Mouse (Mus musculus) hematopoietic stem cell, adult 5-6 weeks (primary cell): ENCODE measurements around the gene Abhd16a. TPM values are rescaled to one million over a fixed set of nuclear protein-coding genes. Genes with fewer than 3 reads are reported as not detected.

Experiments used
- ATAC-seq, 2 experiments: fragments of 125-278 bp in 1 of 2; replicated peaks in 1 of 2; 2 replicates each; pipeline ENCODE4 v1.8.0; 2016 to 2017; ENCODE audit warnings: inconsistent platforms in 2 of 2, mild to moderate bottlenecking in 2 of 2, moderate number of reproducible peaks in 2 of 2, low read depth in 1 of 2, moderate TSS enrichment in 1 of 2; ENCODE audit not compliant: low FRiP score in 2 of 2, poor library complexity in 2 of 2, severe bottlenecking in 2 of 2, insufficient read depth in 1 of 2, low TSS enrichment in 1 of 2
- total RNA-seq: library from RNA; stranded (forward); fragments of 172-1452, 232-1000 nt; gene quantifications from 2 replicates; pipeline ENCODE4 v1.2.3, GENCODE M21; 2017

Abhd16a gene
- total RNA-seq, 1 experiment from 2014 or later: 25.9 TPM

DNA sequence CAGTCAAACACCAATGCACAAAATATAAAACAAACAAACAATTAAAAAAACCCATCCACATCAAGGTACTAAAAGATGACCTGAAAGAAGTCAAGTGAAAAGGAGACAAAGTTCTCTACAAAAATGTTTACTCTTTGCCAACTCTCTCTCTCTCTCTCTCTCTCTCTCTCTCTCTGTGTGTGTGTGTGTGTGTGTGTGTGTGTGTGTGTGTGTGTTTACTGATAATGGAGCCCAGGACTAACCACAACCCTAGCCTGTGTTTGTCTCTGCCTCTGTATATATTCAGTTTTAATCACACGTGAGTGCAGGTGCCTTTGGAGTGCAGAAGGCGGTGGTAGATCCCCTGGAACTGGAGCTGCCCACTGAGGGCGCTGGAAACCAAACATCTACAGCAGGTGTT lies 32.0 kb upstream of the Abhd16a start:
- no peak for ATAC-seq

DNA sequence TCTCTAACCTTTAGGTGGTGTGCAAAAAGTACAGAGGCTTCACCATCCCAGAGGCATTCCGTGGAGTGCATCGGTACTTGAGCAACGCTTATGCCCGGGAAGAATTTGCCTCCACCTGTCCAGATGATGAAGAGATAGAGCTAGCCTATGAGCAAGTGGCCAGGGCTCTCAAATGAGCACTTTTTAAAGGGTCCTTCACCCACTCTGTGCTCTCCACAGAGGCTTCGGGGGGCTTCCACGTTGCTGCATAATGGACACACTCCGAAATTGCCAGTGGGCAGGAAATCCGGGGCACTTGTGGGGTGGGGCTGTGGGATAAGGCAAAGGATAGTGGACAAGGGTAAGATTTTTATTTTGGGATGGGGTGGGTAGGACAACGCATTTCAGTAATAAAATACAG lies 30.7 kb upstream of the Abhd16a start:
- no peak for ATAC-seq

DNA sequence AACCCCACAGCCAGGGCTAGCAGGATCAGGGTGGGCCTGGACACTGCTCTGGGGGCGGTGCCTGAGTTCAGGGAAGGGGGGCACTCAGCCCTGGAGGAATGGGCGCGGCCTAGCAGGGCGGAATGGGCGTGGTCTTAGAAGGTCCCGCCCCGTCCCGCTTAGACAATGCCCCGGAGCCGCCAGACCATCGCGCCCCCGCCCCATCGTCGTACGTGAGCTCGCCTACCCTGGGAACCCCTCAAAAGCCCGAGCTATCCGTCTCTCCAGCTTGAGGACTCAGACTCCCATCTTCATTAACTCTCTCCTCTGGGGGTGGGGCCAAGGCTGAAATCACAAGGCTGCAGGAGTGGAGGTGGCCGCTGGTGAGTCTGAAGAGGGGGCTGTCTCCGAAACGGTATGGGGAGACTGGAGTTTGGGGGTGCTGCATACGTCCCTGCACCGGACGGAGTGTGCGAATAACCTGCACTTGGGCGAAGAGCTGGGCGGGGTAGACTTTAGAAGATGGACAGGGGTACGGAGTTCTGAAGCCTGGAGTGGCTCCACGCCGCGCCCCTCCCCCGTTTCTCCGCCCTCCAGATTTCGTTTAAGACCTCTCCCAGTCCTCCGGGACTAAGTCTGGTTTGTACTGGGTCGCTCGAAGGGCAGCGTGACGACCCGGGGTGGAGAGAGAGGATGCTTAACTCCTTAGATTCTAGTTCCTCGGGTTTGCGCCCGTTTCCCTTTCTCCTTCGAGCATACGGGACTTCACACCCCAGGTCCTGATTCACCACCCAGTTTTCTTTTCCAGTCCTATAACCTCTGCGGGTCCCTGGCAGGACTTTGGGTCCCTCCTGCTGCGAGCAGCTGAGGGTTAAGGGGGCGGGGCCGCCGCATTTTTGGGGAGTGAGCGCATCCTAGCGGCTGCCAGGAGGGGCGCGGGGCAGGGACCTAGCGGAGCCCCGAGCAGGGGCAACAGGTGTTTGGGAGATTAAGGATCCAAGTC lies 29.9 kb upstream of the Abhd16a start, which contains the start of gene Ddah2:
Gene Ddah2 (plus strand): TSS at position 125 of the 982 bp plus-strand sequence.
- peak; percentile 82 to 87 for ATAC-seq

DNA sequence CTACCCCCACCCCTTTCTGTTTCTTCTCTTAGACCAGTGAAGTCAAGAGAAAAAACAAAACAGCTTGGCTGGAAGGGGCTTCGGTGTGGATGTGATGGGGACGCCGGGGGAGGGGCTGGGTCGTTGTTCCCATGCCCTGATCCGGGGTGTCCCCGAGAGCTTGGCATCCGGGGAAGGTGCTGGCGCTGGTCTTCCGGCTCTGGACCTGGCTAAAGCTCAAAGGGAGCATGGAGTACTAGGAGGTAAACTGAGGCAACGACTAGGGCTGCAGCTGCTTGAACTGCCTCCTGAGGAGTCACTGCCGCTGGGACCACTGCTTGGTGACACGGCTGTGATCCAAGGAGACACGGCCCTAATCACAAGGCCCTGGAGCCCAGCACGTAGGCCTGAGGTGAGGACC lies 29.0 kb upstream of the Abhd16a start:
- ATAC-seq: no peak

DNA sequence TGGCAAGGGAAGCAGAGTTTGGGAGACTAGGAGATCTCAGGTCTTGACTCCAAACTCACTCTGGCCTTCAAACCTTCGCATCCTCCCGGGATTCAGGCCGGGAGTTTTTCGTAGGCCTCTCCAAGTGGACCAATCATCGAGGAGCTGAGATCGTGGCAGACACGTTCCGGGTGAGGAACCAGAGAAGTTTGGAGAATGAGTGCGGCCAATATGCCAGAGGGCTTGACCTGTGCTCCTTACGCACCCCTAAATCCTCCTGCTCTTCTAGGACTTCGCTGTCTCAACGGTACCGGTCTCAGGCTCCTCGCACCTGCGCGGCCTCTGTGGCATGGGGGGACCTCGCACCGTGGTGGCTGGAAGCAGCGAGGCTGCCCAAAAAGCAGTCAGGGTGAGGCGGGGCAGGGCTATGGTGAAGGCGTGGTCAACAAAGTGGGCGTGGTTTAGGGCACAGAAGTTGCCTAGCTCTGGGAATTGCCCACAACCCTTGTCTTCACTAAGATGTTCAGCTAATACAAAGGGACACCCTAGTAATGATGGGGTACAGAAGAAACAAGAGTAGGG lies 28.2 kb upstream of the Abhd16a start:
- ATAC-seq: no peak

DNA sequence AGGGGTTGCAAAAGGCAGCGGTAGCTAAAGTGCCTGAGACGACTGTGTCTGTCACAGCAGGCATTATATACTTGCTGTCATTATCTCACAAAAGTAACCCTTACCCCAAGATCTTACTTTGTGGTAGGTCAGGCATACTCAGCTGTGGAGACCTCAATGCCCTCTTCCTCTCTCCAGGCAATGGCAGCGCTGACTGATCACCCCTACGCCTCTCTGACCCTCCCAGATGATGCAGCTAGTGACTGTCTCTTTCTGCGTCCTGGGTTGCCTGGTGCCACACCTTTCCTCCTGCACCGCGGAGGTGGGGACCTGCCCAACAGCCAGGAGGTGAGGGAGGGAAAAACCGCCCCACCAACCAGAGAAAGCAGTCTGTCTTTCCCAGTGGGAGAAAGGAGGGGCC lies 27.8 kb upstream of the Abhd16a start:
- ATAC-seq: no peak

DNA sequence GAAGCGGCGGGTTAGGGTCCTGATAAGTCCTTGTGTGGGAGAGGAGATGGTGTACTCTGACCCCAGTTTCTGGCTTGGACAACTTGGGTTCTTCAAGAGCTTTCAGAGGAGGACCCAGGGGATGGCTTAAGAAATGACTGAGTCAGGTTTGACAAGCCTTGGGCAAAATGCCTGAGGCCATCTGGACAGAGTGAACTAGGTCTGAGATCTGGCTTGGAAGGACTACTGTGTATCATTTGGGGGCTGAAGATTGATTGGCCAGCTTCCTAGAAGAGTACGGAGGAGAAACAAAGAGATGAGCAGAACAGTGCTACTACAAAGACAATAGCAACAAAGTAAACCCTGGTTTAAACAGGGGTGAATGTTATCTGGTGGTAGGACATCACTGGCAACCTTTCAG lies 25.6 kb upstream of the Abhd16a start:
- ATAC-seq: no peak

DNA sequence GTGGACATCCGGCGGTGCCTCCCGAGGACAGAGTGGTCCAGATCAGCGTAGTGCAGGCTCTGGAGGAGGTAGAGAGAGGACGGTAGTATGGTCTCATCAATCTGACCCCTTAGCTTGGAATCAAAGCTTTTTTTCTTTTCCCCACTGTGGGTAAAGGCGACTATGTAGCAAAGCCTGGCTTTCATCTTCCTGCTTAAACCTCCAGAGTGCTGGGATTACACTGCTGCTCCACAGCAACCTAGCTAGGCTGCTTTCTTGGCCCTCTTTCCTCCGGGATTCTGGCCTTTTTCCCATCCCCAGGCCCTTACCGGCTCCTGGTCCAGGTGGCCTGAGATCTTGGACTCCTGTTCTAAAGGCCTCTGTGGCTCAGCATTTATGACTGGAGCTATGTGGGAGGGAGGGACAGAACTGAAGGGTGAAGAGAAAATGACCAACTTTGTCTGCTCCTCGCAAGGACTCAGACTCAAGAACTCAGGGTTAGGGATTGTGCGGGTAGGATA lies 24.6 kb upstream of the Abhd16a start:
- ATAC-seq: no peak

DNA sequence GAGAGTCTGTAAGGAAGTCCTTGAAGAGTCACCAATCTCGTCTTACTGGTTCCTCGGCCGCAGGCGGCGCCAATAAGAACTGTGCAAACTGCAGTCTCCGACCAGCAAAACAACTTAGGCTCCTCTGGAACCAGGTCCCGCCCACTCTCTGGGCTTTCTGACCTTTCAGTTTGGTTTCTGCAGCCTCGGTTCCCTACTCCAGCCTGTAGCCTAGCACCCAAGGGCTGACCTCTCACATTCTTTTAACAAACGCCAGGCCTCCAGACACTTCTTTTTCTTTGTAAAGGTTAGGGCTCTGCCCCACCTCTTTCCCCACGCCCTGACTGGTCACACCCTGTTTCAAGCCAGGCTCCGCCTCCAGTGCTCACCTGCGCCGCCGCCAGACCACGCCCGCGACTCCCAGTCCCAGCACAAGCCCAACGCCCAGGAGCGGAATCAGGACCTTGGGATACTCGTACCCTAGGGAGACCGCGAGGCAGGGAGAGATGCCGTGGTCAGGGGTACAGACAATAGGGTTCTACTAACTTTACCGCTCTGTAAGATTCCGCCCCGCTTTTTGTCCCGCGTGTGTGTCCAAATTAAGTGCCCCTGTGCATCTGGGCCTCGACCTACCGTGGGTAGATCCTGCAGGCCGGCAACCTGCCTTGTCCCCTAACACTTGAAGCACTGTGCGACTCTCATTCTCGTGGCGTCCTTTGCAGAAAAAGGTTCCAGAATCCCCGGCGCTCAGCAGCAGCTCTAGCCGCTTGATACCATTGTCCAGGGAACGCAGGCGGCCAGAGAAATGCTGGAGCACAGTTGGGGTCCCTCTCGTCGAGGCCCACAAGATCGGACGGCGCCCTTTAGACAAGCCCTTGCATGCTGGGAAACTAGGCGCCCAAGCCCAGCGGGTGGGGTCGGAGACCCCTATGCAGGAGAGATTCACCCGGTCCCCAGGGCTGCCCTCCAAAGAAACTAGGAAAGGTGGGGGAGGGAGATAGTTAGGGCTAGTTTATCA lies 23.8 kb upstream of the Abhd16a start, which contains the start of gene Ly6g6c:
Gene Ly6g6c (plus strand): TSS at position 438 of the 997 bp plus-strand sequence.
- peak; percentile 33 to 40; a peak in 2 of 4 replicates for ATAC-seq

DNA sequence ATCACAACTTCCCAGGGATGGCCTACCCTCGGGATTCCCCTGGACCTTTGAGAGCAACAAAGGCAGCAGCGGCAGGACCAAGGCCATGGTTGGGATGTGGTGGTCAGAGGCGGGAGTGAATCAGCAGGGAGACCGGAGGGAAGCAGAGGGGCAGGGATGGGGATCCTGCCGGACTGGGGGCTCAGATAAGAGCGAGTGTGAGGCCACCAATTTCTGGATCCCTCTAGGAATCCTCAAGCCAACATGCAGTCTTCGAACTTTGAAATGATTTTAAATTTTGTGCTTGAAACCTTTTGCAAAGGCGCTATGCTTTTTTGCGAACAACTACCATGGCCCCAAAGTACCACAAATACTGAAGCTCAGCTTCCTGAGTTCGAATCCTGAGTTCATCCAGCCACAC lies 23.0 kb upstream of the Abhd16a start, which contains the start of gene Mpig6b:
Gene Mpig6b (minus strand): TSS at position 101 of the 400 bp plus-strand sequence.
- ATAC-seq: no peak

DNA sequence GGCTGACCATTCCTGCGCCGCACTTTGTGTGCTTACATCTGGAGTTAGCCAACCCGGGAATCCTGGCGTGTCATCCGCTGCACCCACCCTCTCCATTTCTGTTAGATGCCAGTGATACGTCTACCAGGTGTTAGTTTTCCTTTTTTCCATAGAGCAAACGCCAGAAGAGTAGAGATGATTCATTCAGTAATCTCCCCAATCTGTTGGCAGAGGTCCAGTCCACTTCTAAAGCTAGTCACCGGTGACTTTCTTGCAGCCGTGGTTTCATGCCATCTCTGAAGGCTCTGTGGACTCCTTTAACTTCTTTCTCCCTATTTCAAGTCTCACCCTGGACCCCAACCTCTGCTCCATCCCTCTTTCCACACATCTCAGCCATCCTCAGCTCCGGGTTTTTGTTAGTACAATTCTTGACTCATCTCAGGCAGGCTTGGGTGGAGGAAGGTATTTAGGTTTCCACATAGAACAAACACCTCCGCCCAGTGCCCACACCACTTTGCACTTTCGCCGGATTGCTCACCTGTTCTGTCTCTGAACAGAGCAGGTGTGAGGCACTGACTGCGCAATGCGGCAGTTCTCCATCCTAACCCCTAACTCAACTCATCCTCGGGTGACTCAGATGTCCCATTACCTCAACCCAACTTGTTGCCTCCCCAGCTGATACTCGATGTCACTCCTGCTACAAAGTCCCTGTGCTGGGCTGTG lies 20.7 kb upstream of the Abhd16a start:
- ATAC-seq: no peak

DNA sequence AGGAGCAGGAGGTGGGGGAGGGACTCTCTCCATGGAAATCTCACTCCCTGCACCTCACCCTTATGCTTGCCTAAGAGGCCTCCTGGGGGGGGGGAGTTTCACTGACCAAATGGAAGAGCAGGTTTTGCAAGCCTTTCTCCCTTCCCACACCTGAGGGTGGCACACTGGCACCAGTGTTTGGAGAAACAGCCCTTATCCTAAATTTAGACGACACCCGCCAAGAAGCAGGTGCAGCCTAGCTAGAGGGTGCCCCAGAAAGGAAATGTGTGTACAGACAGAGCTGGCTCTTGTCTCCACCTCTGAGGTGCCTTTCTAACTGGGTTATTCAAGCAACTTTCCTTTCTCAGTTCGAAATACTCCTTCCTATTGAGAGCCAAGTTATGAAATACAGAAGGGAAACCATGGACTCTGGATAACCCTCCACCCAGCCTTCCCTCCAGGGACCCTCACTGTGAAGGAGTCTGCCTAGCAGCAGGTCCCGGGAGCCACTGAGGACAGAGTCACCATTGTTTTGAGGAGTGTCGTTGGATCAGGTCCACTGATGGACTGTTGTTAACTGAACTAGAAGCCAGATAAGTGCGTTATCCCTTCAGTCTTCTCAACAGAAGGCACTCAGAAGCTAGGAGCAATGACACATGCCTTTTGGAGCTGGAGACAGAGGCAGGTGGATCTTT lies 18.4 kb upstream of the Abhd16a start:
- no peak for ATAC-seq

DNA sequence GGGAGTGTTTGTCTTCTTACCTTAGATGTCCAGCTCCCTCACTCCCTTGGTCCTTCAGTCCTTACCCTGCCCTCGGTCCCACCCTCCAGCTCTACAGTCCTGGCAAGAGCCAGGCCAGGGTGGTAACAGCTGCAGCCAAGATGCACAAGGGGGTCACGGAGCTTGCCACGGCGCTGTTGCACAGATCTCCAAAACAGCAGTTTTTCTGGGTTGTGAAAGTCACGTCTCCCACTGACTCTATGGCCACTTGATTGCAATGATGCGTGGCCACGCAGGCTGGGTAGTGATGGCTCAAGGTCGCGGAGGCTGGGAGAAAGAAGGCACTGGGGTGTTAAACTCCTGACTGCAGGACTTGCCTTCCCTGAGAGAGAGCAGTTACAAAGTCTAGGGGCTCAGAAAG lies 17.6 kb upstream of the Abhd16a start:
- ATAC-seq: no peak

DNA sequence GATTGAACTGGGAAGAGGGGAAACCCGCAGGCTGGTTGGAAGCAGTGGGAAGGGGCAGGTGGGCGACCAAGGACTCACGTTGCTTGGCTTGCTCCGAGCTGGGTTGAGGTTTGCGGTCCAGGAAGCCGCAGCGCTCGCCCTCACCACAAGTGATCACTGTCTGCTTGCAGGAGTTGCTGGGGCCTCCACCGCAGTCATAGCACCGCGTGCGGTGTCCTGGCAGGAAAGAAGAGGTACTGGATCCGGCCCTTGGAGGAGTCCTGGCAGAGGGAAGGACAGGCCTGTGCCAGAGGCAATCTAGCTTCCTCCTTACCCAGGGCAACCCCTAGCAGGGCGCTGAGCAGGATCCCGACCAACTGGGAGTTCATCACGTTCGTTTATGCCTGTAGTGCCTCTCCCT lies 15.0 kb upstream of the Abhd16a start:
- peak; percentile 31 to 35; a peak in 2 of 4 replicates for ATAC-seq

DNA sequence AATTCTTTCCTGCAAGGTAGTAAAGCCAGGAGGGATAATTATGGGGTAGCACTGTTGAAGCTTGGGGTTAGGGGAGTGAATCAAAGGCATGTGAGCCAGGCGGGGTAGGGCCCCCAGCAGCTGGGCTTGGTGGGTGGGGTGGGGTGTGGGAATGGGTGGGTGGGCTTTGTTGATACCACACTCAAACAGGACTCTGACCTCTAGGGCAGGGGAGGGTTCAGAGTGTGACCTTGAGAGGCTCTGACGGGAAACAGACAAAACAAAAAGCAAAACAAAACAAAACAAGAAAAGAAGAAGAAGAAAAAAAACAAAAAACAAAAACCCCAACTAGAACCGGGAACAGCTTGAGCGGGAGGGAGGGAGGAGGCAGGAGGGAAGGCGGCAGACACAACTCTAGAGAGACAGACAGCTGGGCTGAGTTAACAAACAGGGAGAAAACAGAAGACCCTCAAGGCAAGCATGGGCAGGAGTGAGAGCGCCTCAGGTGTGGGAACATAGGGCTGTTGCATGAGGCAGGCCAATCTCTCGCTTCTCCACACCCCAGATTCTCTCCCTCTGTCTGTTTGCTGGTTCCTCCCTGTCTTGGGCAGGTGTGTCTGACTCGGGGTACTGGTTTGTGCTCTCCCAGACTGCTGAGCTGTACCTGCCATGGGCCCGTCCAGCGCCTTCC lies 12.4 kb upstream of the Abhd16a start, which contains the start of gene Ly6g6e:
Gene Ly6g6e (plus strand): TSS at position 396 of the 670 bp plus-strand sequence.
- no peak for ATAC-seq

DNA sequence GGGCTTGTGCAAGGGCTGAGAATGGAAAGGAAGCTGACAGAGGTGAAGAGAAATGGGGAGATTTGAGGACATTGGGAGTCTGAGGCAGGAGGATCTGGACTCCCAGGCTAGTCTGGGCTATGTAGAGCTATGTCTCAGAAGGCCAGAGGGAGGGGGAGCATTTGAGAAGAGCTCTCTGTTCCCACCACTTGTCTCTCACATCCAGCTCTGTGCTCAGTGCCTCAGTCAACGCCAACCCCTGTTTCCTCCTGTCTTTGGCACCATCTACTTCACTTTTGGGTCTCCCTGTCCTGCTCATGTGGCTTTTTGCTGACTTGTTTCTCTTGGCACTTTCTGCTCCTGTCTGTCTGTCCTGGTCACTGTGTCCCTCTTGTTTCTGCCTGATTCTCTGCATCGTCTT lies 11.8 kb upstream of the Abhd16a start:
- no peak for ATAC-seq
